Mouse (Mus musculus) hindlimb bud, embryonic 11.5 days (tissue): ENCODE measurements at regions not wholly inside any gene's neighbourhood (a gene's known extent, or its start where the extent isn't known, plus 50 kb on each side); places are given as distances from the start of the nearest gene placed in this dataset.
A peak's percentile ranks its signal among the peaks of the same experiment; 100 is the strongest.

Experiments
- DNase-seq: peaks from one replicate; pipeline ENCODE4 v3.0.0-alpha.2; 2012; ENCODE audit warnings: low read depth, low spot score; ENCODE audit errors: extremely low spot score

- DNase-seq, result no peak
These were observed 91.4 kb upstream of the Ssbp2 start for GRCm38 (mm10) chr13:91368664-91369063.

- DNase-seq, result no peak
These were observed 90.1 kb upstream of the Ssbp2 start for GRCm38 (mm10) chr13:91370021-91370420.

GRCm38 (mm10) chr13:91370441-91370840 is 89.6 kb upstream of the Ssbp2 start:
- no peak for DNase-seq

- DNase-seq, result peak; percentile 77
These were observed 89.0 kb upstream of the Ssbp2 start for GRCm38 (mm10) chr13:91370886-91371595.

GRCm38 (mm10) chr13:91371596-91371987 is 88.5 kb upstream of the Ssbp2 start:
- no peak for DNase-seq

- no peak for DNase-seq
These were observed 87.8 kb upstream of the Ssbp2 start for GRCm38 (mm10) chr13:91372130-91372875.

GRCm38 (mm10) chr13:91374141-91374540 is 85.9 kb upstream of the Ssbp2 start:
- peak; percentile 64 for DNase-seq

- no peak for DNase-seq
These were observed 83.5 kb upstream of the Ssbp2 start for GRCm38 (mm10) chr13:91376556-91376955.

- no peak for DNase-seq
These were observed 82.7 kb upstream of the Ssbp2 start for GRCm38 (mm10) chr13:91377428-91377827.

- no peak for DNase-seq
These were observed 82.1 kb upstream of the Ssbp2 start for GRCm38 (mm10) chr13:91377972-91378371.

GRCm38 (mm10) chr13:91385393-91385792 is 74.7 kb upstream of the Ssbp2 start:
- DNase-seq, result no peak

GRCm38 (mm10) chr13:91387913-91388312 is 72.2 kb upstream of the Ssbp2 start:
- no peak for DNase-seq

- no peak for DNase-seq
These were observed 56.5 kb upstream of the Ssbp2 start for GRCm38 (mm10) chr13:91403632-91404031.

- DNase-seq, result no peak
These were observed 55.1 kb upstream of the Ssbp2 start for GRCm38 (mm10) chr13:91405027-91405426.

- DNase-seq, result no peak
These were observed 50.0 kb upstream of the Ssbp2 start for GRCm38 (mm10) chr13:91410116-91410515.
